Mouse (Mus musculus): ENCODE results near the gene Srpx2. TPM values are rescaled to one million over a fixed set of nuclear protein-coding genes. Genes with fewer than 3 reads are reported as not detected.

The Srpx2 gene
- total and polyA plus RNA-seq, 3 experiments, result not detected

DNA sequence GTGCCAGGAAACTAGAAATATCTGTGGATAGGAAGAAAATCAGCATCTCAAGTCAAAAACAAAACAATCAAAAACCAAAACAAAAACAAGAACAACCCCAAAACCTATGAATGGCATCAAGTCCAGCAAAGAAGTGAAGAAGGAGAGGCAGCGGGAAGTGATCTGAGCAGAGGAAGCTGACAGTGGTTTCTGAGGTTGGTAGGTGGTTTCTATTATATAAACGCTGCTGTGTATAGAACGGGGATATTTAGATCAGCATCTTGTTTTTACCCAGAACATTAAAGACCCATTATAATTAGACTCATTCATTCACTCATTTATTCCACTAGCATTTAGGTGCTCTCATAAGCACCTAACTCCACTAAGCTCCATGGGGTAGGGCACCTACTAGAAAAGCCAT is 20.9 kb upstream of the Srpx2 start:
- TF ChIP-seq MYC (IDR thresholded peaks at IDR 0.05; ENCODE audit: low read depth, low read length) (no peak), GABPA (IDR thresholded peaks at IDR 0.05; ENCODE audit: insufficient replicate concordance, low read depth, low read length) (no peak), KAT2A (IDR thresholded peaks at IDR 0.05; ENCODE audit: insufficient replicate concordance, low read length) (no peak), MAFK (IDR thresholded peaks at IDR 0.05; ENCODE audit: insufficient replicate concordance, low read length) (no peak), ZNF384 (IDR thresholded peaks at IDR 0.05; ENCODE audit: low read depth, low read length) (no peak), RAD21 (IDR thresholded peaks at IDR 0.05; ENCODE audit: low read depth, low read length) (no peak), TBP (conservative IDR thresholded peaks at IDR 0.05; ENCODE audit: low read depth, low read length) (no peak), ZKSCAN1 (IDR thresholded peaks at IDR 0.05; ENCODE audit: borderline replicate concordance, low read depth, low read length) (no peak), POLR2AphosphoS2 (IDR thresholded peaks at IDR 0.05; ENCODE audit: low read depth, low read length) (no peak), UBTF (IDR thresholded peaks at IDR 0.05; ENCODE audit: low read depth, low read length) (no peak), ZMIZ1 (IDR thresholded peaks at IDR 0.05; ENCODE audit: low read depth, low read length) (no peak), NELFE (IDR thresholded peaks at IDR 0.05; ENCODE audit: low read depth, low read length) (no peak), RCOR1 (conservative IDR thresholded peaks at IDR 0.05; ENCODE audit: low read depth, low read length) (no peak), EP300 (IDR thresholded peaks at IDR 0.05; ENCODE audit: low read length) (no peak), ZC3H11A (IDR thresholded peaks at IDR 0.05; ENCODE audit: low read depth, low read length) (no peak), MEF2A (IDR thresholded peaks at IDR 0.05; ENCODE audit: borderline replicate concordance, low read depth, low read length) (no peak), TCF12 (IDR thresholded peaks at IDR 0.05; ENCODE audit: low read depth, low read length) (no peak)
- Histone ChIP-seq H3K9ac (ENCODE audit: insufficient read depth, low read depth) (no peak overlapping the region), H3K4me1 (ENCODE audit: control insufficient read depth in 1 of 2, insufficient read depth in 2 of 2) (no peaks in the 10 kb centered on the region), H3K27me3 (replicated peaks) (no peaks in the 10 kb centered on the region), H3K36me3 (replicated peaks in 1 of 2; ENCODE audit: control insufficient read depth in 1 of 2, insufficient read depth in 1 of 2, low read length in 1 of 2) (no peaks in the 10 kb centered on the region), H3K4me2 (ENCODE audit: insufficient read depth, low read depth, poor library complexity, severe bottlenecking) (no peak overlapping the region), H3K79me2 (replicated peaks; ENCODE audit: control insufficient read depth, extremely low read depth, insufficient read depth, poor library complexity, severe bottlenecking) (no peaks in the 10 kb centered on the region), H3K27ac (ENCODE audit: insufficient read depth, low read depth) (no peak overlapping the region), H3K9me3 (replicated peaks; ENCODE audit: low read length) (no peaks in the 10 kb centered on the region), H3K4me3 (replicated peaks in 1 of 3; ENCODE audit: low read depth in 2 of 3, low read length in 2 of 3, poor library complexity in 1 of 3) (no peak overlapping the region)
- in situ Hi-C loops (cut with MboI; ENCODE audit: low pct_ligation_motif_present, low pct_unique_long_range_greater_than_20kb, low sequenced_read_pairs) (no loop called here), dilution Hi-C loops (cut with MboI; ENCODE audit: extremely low pct_ligation_motif_present, extremely low pct_unique_long_range_greater_than_20kb, low sequenced_read_pairs) (no loop called here)
- no peak for DNase-seq (ENCODE audit: extremely low read depth)

DNA sequence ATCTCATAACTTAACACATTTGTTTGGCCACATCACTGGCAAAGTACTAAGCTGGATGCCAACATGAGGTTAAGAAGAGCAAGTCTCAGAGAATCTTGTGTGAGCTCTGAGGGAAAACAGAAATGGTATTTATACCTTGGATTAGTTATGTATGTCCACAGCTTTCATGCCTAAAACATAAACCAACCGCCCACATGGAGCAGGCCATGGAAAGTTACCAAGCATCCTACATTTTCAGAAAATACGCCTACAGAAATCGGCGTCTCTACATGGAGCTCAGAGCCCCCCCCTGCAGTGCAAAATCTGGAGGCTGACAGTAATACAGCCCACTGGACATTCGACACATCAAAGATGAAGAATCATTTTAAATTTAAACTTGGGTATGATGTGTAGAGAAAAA is 20.1 kb upstream of the Srpx2 start:
- H3K4me2 ChIP-seq (ENCODE audit: insufficient read depth, low read depth, poor library complexity, severe bottlenecking), result no peak overlapping the region
- H3K4me3 ChIP-seq (replicated peaks in 1 of 3; ENCODE audit: low read depth in 2 of 3, low read length in 2 of 3, poor library complexity in 1 of 3), result no peak overlapping the region
- H3K79me2 ChIP-seq (replicated peaks; ENCODE audit: control insufficient read depth, extremely low read depth, insufficient read depth, poor library complexity, severe bottlenecking), result no peaks in the 10 kb centered on the region
- H3K27ac ChIP-seq (ENCODE audit: insufficient read depth, low read depth), result no peak overlapping the region
- TF ChIP-seq ZKSCAN1 (IDR thresholded peaks at IDR 0.05; ENCODE audit: borderline replicate concordance, low read depth, low read length) (no peak), KAT2A (IDR thresholded peaks at IDR 0.05; ENCODE audit: insufficient replicate concordance, low read length) (no peak), SMC3 (IDR thresholded peaks at IDR 0.05; ENCODE audit: low read depth, low read length) (no peak), SIN3A (IDR thresholded peaks at IDR 0.05; ENCODE audit: low read length) (no peak), CHD2 (IDR thresholded peaks at IDR 0.05; ENCODE audit: low read length) (no peak), CHD1 (IDR thresholded peaks at IDR 0.05; ENCODE audit: low read depth, low read length) (no peak), MXI1 (IDR thresholded peaks at IDR 0.05; ENCODE audit: low read depth, low read length) (no peak), NELFE (IDR thresholded peaks at IDR 0.05; ENCODE audit: low read depth, low read length) (no peak), USF2 (conservative IDR thresholded peaks at IDR 0.05; ENCODE audit: low read depth, low read length) (no peak), UBTF (IDR thresholded peaks at IDR 0.05; ENCODE audit: low read depth, low read length) (no peak), MAX (IDR thresholded peaks at IDR 0.05; ENCODE audit: low read length) (no peak), NRF1 (IDR thresholded peaks at IDR 0.05; ENCODE audit: low read depth, low read length) (no peak), USF1 (IDR thresholded peaks at IDR 0.05; ENCODE audit: low read depth, low read length) (no peak), ETS1 (conservative IDR thresholded peaks at IDR 0.05; ENCODE audit: low read depth, low read length) (no peak)
- DNase-seq (ENCODE audit: extremely low read depth), result no peak
- H3K36me3 ChIP-seq (replicated peaks in 1 of 2; ENCODE audit: control insufficient read depth in 1 of 2, insufficient read depth in 1 of 2, low read length in 1 of 2), result no peaks in the 10 kb centered on the region
- in situ Hi-C loops (cut with MboI; ENCODE audit: low pct_ligation_motif_present, low pct_unique_long_range_greater_than_20kb, low sequenced_read_pairs), result no loop called here
- dilution Hi-C loops (cut with MboI; ENCODE audit: extremely low pct_ligation_motif_present, extremely low pct_unique_long_range_greater_than_20kb, low sequenced_read_pairs), result no loop called here
- no peaks in the 10 kb centered on the region for H3K9me3 ChIP-seq (replicated peaks; ENCODE audit: low read length)
- no peak overlapping the region for H3K9ac ChIP-seq (ENCODE audit: insufficient read depth, low read depth)
- H3K4me1 ChIP-seq (ENCODE audit: control insufficient read depth in 1 of 2, insufficient read depth in 2 of 2), result no peaks in the 10 kb centered on the region
- H3K27me3 ChIP-seq (replicated peaks), result no peaks in the 10 kb centered on the region

Data from CH12.LX (cell line).